Mouse (Mus musculus) right cerebral cortex, adult 2 months (tissue): ENCODE results near the gene Rasd1.
A peak's percentile ranks its signal among the peaks of the same experiment; 100 is the strongest.

Source experiments
- DNase-seq, 2 experiments: peaks; one replicate each; pipeline ENCODE4 v3.0.0; 2021 to 2022; ENCODE audit warnings: low spot score in 2 of 2

Gene Rasd1

DNA sequence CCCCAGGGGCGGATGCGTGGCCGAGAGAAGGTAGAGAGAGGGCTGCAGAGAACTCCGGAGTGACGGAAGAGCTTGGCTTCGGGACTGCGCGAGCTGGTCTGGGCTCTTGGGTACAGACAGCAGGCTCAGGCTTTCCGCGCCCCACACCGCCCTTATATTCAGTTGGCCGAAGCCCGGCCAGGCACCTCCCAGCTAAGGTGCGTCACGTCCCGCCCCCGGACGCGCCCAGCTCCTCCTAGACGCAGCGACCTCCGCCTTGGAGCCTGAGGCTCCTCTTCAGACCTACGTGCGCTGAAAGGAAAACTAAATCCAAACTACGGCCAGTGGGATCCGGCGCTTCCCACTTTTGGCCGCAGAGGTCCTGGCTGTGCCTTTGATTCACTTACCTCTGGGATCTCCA is at the start of gene Rasd1:
Gene Rasd1 (minus strand): TSS at position 127 of the 400 bp plus-strand sequence.
- peak; percentile 61 to 68 for DNase-seq

GRCm38 (mm10) chr11:60011516-60011915 is 46.8 kb upstream of the Rasd1 start:
- DNase-seq = no peak

DNA sequence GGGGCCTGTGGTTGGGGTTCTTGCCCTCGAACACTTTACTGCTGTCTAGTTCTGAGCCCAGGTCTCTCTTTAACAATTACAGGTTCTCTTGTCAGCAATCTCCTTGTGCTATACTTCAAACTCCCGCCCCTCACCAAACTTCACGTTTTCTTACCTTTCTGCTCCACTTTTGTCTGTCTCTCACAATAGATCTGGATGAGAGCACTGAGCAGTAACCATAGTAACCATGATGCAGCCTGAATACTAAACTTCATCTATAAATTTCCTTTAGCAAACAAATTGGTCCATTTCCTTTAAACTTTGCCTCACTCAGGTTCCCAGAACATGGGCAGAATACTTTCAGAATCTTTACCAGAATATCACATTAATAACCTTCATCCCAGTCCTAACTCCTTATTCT is 44.7 kb upstream of the Rasd1 start:
- DNase-seq = no peak

GRCm38 (mm10) chr11:60005866-60006265 is 41.1 kb upstream of the Rasd1 start:
- no peak for DNase-seq

- peak; percentile 41 to 43 for DNase-seq
Measured at GRCm38 (mm10) chr11:60004716-60005115, 40.0 kb upstream of the Rasd1 start.

GRCm38 (mm10) chr11:60003811-60004210 is 39.1 kb upstream of the Rasd1 start:
- peak; percentile 50 to 68 for DNase-seq

GRCm38 (mm10) chr11:60001231-60001980 is 36.7 kb upstream of the Rasd1 start:
- peak in 1 of 2 experiments; percentile 13 for DNase-seq

- no peak for DNase-seq
Measured at GRCm38 (mm10) chr11:59994318-59994717, 29.6 kb upstream of the Rasd1 start.

- DNase-seq = no peak
Measured at GRCm38 (mm10) chr11:59991365-59991764, 26.6 kb upstream of the Rasd1 start.

GRCm38 (mm10) chr11:59989406-59989805 is 24.7 kb upstream of the Rasd1 start:
- DNase-seq = no peak

- DNase-seq = no peak
Measured at GRCm38 (mm10) chr11:59977831-59978230, 13.1 kb upstream of the Rasd1 start.

DNA sequence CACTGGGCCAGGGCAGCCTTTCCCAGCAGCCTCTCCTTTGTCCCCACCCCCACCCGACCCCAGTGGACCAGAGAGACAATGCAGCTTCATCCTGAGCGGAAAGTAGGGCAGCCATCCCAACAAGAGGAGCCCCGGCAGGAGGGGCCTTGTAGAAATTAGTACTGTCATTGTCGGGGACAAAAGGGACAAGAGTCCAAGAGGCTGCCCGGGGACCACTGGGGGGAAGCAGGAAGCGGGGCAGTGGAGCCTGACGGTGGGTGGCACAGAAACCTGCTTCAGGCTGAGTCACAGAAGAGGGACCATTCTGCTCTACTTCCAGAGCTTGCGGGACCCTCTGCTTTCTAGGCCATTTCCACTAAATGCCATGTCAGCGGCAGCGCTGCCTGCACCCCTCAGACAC is 10.5 kb upstream of the Rasd1 start:
- DNase-seq = no peak

- no peak for DNase-seq
Measured at GRCm38 (mm10) chr11:59973389-59973788, 8.6 kb upstream of the Rasd1 start.

GRCm38 (mm10) chr11:59971691-59972090 is 6.9 kb upstream of the Rasd1 start:
- DNase-seq = no peak

DNA sequence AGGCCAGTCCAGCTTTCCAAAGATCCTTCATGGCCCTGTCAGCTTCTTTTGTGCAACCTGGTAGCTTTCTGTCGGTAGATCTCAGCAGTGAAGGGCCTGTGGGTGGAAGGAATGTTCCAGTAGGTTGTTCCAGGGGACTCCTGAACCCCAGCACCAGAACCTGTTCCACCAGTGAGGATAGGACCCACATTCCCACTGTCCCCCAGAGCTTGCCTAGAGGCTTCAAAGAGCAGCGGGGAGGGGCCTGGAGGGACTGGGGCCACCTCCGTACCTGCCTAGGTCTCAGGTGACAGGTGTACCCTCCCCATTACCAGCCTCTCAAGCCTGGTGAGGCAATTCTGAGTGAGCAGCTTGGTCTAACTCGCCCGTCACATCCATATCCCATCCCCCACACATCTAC is 6.0 kb upstream of the Rasd1 start:
- no peak for DNase-seq

GRCm38 (mm10) chr11:59967765-59968164 is 3.0 kb upstream of the Rasd1 start:
- DNase-seq = no peak

DNA sequence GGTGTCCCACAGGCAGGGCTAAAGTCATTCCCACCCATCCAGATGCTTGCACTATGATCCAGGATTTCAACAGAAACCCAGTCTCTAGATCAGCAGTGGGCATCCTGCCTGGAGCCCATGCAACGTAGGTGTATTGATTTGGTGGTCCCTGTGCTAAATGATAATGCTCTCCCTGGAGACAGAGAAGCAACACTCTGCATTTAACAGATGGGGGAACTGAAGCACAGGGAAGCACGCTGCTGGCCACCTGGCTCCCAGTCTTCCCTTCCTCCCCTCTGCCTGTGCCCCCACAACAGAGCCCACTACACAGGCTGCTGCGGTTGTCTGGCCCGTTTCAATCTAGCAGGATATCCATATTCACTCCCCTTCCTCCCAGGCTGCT is 1.3 kb upstream of the Rasd1 start:
- peak in 1 of 2 experiments; percentile 18 for DNase-seq

GRCm38 (mm10) chr11:59965227-59966101 is 720 bp upstream of the Rasd1 start:
- DNase-seq = peak; percentile 83 to 90

- DNase-seq = peak in 1 of 2 experiments; percentile 41
Measured at GRCm38 (mm10) chr11:59964163-59964758, 483 bp downstream of the Rasd1 start.

- peak in 1 of 2 experiments; percentile 20 for DNase-seq
Measured at GRCm38 (mm10) chr11:59963364-59964162, 1.2 kb downstream of the Rasd1 start.

GRCm38 (mm10) chr11:59962590-59962989 is 2.2 kb downstream of the Rasd1 start:
- DNase-seq = no peak
